Mouse (Mus musculus) C2C12 (cell line): ENCODE results near the gene Spocd1. TPM values are rescaled to one million over a fixed set of nuclear protein-coding genes. Genes with fewer than 3 reads are reported as not detected.

ENCODE experiments used
- H3K27me3 ChIP-seq: one replicate; pipeline ENCODE4 v1.6.1; 2011; ENCODE audit not compliant: control insufficient read depth, insufficient read depth, insufficient read length
- H3K36me3 ChIP-seq: one replicate; pipeline ENCODE4 v1.6.1; 2011; ENCODE audit not compliant: control insufficient read depth, insufficient read depth
- H3K4me3 ChIP-seq: one replicate; pipeline ENCODE4 v1.5.1; 2011; ENCODE audit warnings: mild to moderate bottlenecking, control low read depth; ENCODE audit not compliant: poor library complexity, insufficient read depth, severe bottlenecking
- H3K79me2 ChIP-seq: one replicate; pipeline ENCODE4 v1.6.1; 2011; ENCODE audit not compliant: control insufficient read depth, insufficient read depth
- H3K79me3 ChIP-seq: one replicate; pipeline ENCODE4 v1.6.1; 2011; ENCODE audit warnings: low read depth, control low read depth
- H3ac ChIP-seq: one replicate; pipeline ENCODE3; 2011; ENCODE audit warnings: low read depth; ENCODE audit not compliant: control insufficient read depth, insufficient read length
- CEBPB ChIP-seq: IDR thresholded peaks from one replicate; pipeline ENCODE4 v1.6.1; 2011; ENCODE audit warnings: low read depth, mild to moderate bottlenecking, control low read depth, moderate library complexity
- CTCF ChIP-seq: IDR thresholded peaks from one replicate; pipeline ENCODE4 v1.5.1; 2011; ENCODE audit not compliant: control insufficient read depth, insufficient read depth, insufficient read length
- FOSL1 ChIP-seq: IDR thresholded peaks from one replicate; pipeline ENCODE4 v1.8.0; 2011; ENCODE audit warnings: mild to moderate bottlenecking, low read length; ENCODE audit not compliant: poor library complexity, insufficient read depth, severe bottlenecking
- MAX ChIP-seq: IDR thresholded peaks from one replicate; pipeline ENCODE4 v1.6.1; 2011; ENCODE audit warnings: mild to moderate bottlenecking, control low read depth
- MYOD1 ChIP-seq: IDR thresholded peaks from one replicate; pipeline ENCODE4 v1.6.1; 2011; ENCODE audit warnings: low read depth; ENCODE audit not compliant: control insufficient read depth, insufficient read length
- MYOG ChIP-seq: IDR thresholded peaks from one replicate; pipeline ENCODE4 v1.6.1; 2011; ENCODE audit not compliant: control insufficient read depth, insufficient read length; ENCODE audit errors: extremely low read depth
- USF1 ChIP-seq: IDR thresholded peaks from one replicate; pipeline ENCODE4 v1.6.1; 2011; ENCODE audit warnings: low read depth, mild to moderate bottlenecking, control low read depth, moderate library complexity
- polyA plus RNA-seq: library from polyadenylated mRNA; unstranded; fragments of >200 nt; fragmentation: generic; extraction: Trizol; gene quantifications from one replicate; pipeline ENCODE4 v1.2.1, GENCODE M21; 2012; ENCODE audit warnings: missing spikeins

Gene Spocd1
- polyA plus RNA-seq, 1 experiment, result 0.02 TPM

DNA sequence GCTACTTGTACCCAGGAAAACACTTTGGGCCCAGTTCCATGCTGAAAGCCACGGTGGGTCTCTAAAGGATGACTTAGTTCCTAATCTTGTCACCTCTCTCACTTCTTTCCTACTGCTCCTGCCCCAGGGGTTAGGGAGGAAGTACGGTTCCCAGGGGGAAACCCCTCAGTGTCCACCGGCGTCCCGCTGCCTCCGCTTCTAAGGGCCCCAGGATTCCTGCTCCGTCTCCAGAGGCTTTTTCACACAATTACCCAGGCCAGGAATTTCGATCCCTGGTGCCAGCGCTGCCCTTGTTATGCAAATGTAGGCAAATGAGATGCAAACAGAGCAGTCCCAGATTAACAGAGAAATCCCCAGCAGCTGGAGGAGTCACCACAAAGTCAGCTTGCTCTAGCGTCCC lies 37.2 kb downstream of the Spocd1 start:
- Histone ChIP-seq H3K36me3 (no peaks in the 10 kb centered on the region), H3ac (no peak overlapping the region), H3K79me3 (no peaks in the 10 kb centered on the region), H3K27me3 (peaks cover 32% of the 10 kb centered on the region), H3K4me3 (no peak overlapping the region), H3K79me2 (no peaks in the 10 kb centered on the region)
- TF ChIP-seq MYOD1 (no peak), MAX (no peak), MYOG (no peak), CEBPB (no peak), USF1 (no peak), CTCF (no peak), FOSL1 (no peak)

DNA sequence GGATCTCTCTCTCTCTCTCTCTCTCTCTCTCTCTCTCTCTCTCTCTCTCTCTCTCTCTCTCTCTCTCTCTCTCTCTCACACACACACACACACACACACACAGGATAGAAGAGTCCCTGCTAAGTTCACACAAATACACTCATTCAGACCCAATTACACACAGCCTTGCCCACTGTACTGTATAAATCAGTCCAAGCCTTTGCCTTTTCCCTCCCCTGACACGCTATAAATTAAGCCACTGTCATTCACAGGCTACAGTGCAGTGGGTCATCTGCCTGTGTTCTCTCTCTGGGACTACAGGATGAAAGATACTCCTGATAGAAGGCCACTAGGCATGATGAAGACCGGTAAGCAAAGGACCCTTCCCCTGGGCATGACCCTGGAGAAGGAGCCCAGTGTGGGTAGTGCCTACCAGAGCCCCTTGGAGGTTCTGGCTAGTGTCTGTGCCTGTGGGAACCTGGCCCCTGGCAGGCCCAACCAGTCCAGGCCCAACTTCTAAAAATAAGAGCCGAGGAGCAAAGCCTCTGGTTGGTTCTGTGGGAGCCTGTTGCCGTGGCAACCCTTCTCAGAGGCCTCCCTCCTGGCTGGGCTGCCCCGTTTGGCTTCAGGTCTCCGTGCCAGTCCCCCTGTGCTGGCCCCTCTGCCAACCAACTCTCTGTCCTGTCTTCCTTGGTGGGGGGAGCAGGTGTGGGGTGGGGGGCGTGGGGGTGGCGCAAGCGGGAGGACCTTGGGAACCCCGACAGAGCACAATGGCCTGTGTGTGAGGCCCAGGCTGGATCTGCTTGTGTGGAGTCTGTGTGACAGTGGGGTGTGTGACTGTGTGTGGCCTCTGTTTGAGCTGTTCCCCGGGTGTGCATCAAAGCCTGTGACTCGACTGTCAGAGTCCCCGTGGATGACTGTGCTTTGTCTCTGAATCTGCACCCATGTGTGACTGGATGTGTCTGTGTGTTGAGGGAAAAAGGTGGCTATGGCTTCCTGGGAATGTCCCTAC lies 38.3 kb downstream of the Spocd1 start:
- TF ChIP-seq CEBPB (no peak), MAX (no peak), USF1 (no peak), MYOD1 (no peak), CTCF (no peak), MYOG (no peak)
- peaks cover 37% of the 10 kb centered on the region for H3K27me3 ChIP-seq
- no peaks in the 10 kb centered on the region for H3K79me2 ChIP-seq
- no peaks in the 10 kb centered on the region for H3K79me3 ChIP-seq
- no peak overlapping the region for H3ac ChIP-seq
- no peaks in the 10 kb centered on the region for H3K36me3 ChIP-seq
- H3K4me3 ChIP-seq, result no peak overlapping the region

DNA sequence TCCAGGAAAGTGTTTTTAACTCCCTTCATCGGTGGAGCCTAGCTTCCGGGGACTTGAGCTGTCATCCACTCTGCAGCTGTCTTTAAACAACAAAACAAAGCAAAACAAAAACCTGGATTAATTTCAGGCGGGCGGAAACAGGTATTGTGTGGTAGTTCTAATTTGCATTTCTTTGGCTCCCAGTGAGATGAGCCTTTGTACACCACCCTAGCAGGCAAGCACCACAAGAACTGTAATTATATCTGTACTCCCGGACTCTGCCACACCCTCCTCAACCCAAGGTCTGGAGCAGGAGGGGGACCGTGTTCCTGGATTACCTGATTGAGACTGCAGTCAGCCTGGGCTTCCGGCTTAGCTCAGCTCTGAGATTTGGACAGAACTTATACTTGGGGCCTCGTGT lies 41.1 kb downstream of the Spocd1 start:
- Histone ChIP-seq H3K27me3 (peaks cover 57% of the 10 kb centered on the region), H3ac (no peak overlapping the region), H3K36me3 (no peaks in the 10 kb centered on the region), H3K79me2 (no peaks in the 10 kb centered on the region), H3K4me3 (no peak overlapping the region), H3K79me3 (no peaks in the 10 kb centered on the region)
- TF ChIP-seq MYOG (no peak), CTCF (no peak)

GRCm38 (mm10) chr4:129970861-129971260 lies 41.8 kb downstream of the Spocd1 start:
- no peaks in the 10 kb centered on the region for H3K79me3 ChIP-seq
- H3K27me3 ChIP-seq, result peaks cover 63% of the 10 kb centered on the region
- no peak overlapping the region for H3ac ChIP-seq
- H3K4me3 ChIP-seq, result no peak overlapping the region
- TF ChIP-seq USF1 (no peak), MYOG (no peak), FOSL1 (no peak), CTCF (no peak), CEBPB (no peak), MYOD1 (no peak), MAX (no peak)
- no peaks in the 10 kb centered on the region for H3K36me3 ChIP-seq
- no peaks in the 10 kb centered on the region for H3K79me2 ChIP-seq

GRCm38 (mm10) chr4:129971989-129972388 lies 42.9 kb downstream of the Spocd1 start:
- H3K79me3 ChIP-seq, result no peaks in the 10 kb centered on the region
- H3K36me3 ChIP-seq, result no peaks in the 10 kb centered on the region
- H3ac ChIP-seq, result no peak overlapping the region
- no peaks in the 10 kb centered on the region for H3K79me2 ChIP-seq
- no peak overlapping the region for H3K4me3 ChIP-seq
- H3K27me3 ChIP-seq, result peaks cover 73% of the 10 kb centered on the region
- TF ChIP-seq MYOG (no peak), USF1 (no peak), MYOD1 (no peak), MAX (no peak), CEBPB (no peak), FOSL1 (no peak), CTCF (no peak)

DNA sequence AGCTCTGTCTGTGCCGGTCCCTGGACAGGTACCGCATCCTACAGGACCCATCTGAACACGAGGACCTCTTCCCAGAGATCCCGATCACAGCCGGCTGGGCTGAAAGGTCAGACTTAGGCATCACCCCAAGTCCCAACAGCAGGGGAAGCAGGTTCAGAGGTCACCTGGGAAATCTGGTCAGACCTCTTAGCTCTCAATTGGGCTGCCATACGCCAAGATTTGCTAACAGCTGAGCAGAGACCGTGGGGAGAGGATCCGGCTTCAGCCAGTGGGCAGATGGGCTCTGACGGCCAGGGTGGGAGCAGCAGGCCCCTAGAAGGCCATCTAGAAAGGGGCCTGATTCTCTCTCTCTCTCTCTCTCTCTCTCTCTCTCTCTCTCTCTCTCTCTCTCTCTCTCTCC lies 45.2 kb downstream of the Spocd1 start:
- no peaks in the 10 kb centered on the region for H3K79me3 ChIP-seq
- no peaks in the 10 kb centered on the region for H3K36me3 ChIP-seq
- TF ChIP-seq FOSL1 (no peak), CEBPB (no peak), MYOD1 (no peak), MAX (no peak), MYOG (no peak), CTCF (no peak), USF1 (no peak)
- H3K79me2 ChIP-seq, result no peaks in the 10 kb centered on the region
- H3K27me3 ChIP-seq, result peaks cover 76% of the 10 kb centered on the region
- H3K4me3 ChIP-seq, result no peak overlapping the region
- H3ac ChIP-seq, result no peak overlapping the region
